Mouse (Mus musculus): ENCODE measurements around the gene Fras1.

Fras1 gene

GRCm38 (mm10) chr5:96395786-96396650, 22.3 kb downstream of the Fras1 start:
- in situ Hi-C loops (cut with MboI; ENCODE audit: unreplicated experiment in 2 of 2), result no loop called here

GRCm38 (mm10) chr5:96402555-96402954, 28.8 kb downstream of the Fras1 start:
- in situ Hi-C loops (cut with MboI; ENCODE audit: unreplicated experiment in 2 of 2), result no loop called here

- in situ Hi-C loops (cut with MboI; ENCODE audit: unreplicated experiment in 2 of 2), result no loop called here
Measured at GRCm38 (mm10) chr5:96405139-96405842, 31.5 kb downstream of the Fras1 start.

- in situ Hi-C loops (cut with MboI; ENCODE audit: unreplicated experiment in 2 of 2), result no loop called here
Measured at GRCm38 (mm10) chr5:96408291-96408690, 34.5 kb downstream of the Fras1 start.

GRCm38 (mm10) chr5:96412754-96413394, 39.1 kb downstream of the Fras1 start:
- in situ Hi-C loops (cut with MboI; ENCODE audit: unreplicated experiment in 2 of 2), result no loop called here

- in situ Hi-C loops (cut with MboI; ENCODE audit: unreplicated experiment in 2 of 2), result no loop called here
Measured at GRCm38 (mm10) chr5:96417121-96417520, 43.4 kb downstream of the Fras1 start.

GRCm38 (mm10) chr5:96421550-96421949, 47.8 kb downstream of the Fras1 start:
- in situ Hi-C loops (cut with MboI; ENCODE audit: unreplicated experiment in 2 of 2), result no loop called here

- in situ Hi-C loops (cut with MboI; ENCODE audit: unreplicated experiment in 2 of 2), result no loop called here
Measured at GRCm38 (mm10) chr5:96422716-96423115, 49.0 kb downstream of the Fras1 start.

GRCm38 (mm10) chr5:96425391-96425790, 51.6 kb downstream of the Fras1 start:
- in situ Hi-C loops (cut with MboI; ENCODE audit: unreplicated experiment in 2 of 2), result no loop called here

GRCm38 (mm10) chr5:96429532-96430141, 55.9 kb downstream of the Fras1 start:
- in situ Hi-C loops (cut with MboI; ENCODE audit: unreplicated experiment in 2 of 2), result no loop called here

GRCm38 (mm10) chr5:96437870-96438269, 64.1 kb downstream of the Fras1 start:
- in situ Hi-C loops (cut with MboI; ENCODE audit: unreplicated experiment in 2 of 2), result no loop called here

- in situ Hi-C loops (cut with MboI; ENCODE audit: unreplicated experiment in 2 of 2), result no loop called here
Measured at GRCm38 (mm10) chr5:96439811-96440210, 66.1 kb downstream of the Fras1 start.

- in situ Hi-C loops (cut with MboI; ENCODE audit: unreplicated experiment in 2 of 2), result no loop called here
Measured at GRCm38 (mm10) chr5:96447460-96447859, 73.7 kb downstream of the Fras1 start.

GRCm38 (mm10) chr5:96452027-96452426, 78.3 kb downstream of the Fras1 start:
- in situ Hi-C loops (cut with MboI; ENCODE audit: unreplicated experiment in 2 of 2), result no loop called here

- in situ Hi-C loops (cut with MboI; ENCODE audit: unreplicated experiment in 2 of 2), result no loop called here
Measured at GRCm38 (mm10) chr5:96453386-96453785, 79.6 kb downstream of the Fras1 start.

- in situ Hi-C loops (cut with MboI; ENCODE audit: unreplicated experiment in 2 of 2), result no loop called here
Measured at GRCm38 (mm10) chr5:96454422-96454821, 80.7 kb downstream of the Fras1 start.

GRCm38 (mm10) chr5:96455241-96455640, 81.5 kb downstream of the Fras1 start:
- in situ Hi-C loops (cut with MboI; ENCODE audit: unreplicated experiment in 2 of 2), result no loop called here

GRCm38 (mm10) chr5:96457436-96457958, 83.7 kb downstream of the Fras1 start:
- in situ Hi-C loops (cut with MboI; ENCODE audit: unreplicated experiment in 2 of 2), result no loop called here

- in situ Hi-C loops (cut with MboI; ENCODE audit: unreplicated experiment in 2 of 2), result no loop called here
Measured at GRCm38 (mm10) chr5:96459605-96460004, 85.8 kb downstream of the Fras1 start.

- in situ Hi-C loops (cut with MboI; ENCODE audit: unreplicated experiment in 2 of 2), result no loop called here
Measured at GRCm38 (mm10) chr5:96462197-96462596, 88.4 kb downstream of the Fras1 start.

GRCm38 (mm10) chr5:96466461-96466860, 92.7 kb downstream of the Fras1 start:
- in situ Hi-C loops (cut with MboI; ENCODE audit: unreplicated experiment in 2 of 2), result no loop called here

Data from v-Abl transformed pro-B cells (cell line).